Mouse (Mus musculus) thymus, adult 18-20 months (tissue): ENCODE measurements around the gene Cib3.

ENCODE experiments used
- DNase-seq, 2 experiments: peaks; one replicate each; pipeline ENCODE4 v3.0.0; 2022; ENCODE audit warnings: mixed read lengths in 2 of 2

Cib3 gene

DNA sequence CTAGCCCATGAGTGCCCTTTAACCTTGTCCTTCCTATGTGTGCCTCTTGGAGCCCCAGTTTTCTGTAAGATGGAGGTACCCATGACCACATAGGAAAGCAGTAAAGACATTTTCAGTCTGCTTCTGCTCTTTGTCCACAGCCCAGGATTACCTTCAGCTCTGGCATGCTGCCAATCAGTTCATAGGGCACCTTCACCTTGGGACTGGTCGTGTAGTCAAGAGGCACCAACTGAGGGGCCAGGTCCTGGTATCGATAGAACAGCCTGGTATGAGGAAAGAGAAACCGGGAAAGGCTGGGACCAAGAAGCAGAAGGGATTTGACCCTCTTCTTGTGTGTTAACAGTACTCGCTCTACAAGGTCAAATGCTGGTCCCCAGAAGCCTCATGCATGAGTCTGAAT lies 2.4 kb downstream of the Cib3 start:
- DNase-seq, result no peak

DNA sequence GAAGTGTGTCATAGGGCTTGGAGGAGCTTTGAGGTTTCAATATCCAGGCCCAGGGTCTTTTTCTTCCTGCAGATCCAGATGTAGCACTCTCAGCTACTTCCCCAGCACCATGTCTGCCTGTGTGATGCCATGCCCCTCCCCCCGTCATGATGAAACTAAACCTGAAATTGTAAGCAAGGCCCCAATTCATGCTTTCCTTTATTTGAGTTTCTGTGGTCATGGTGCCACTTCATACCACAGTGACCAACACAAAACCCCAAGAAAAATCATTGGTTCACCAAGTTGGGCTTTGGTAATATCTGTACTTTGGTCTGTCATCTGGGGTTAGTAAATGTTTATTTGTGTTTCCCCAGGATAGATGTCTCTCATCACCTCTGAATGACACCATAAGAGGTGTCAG lies 4.1 kb downstream of the Cib3 start:
- no peak for DNase-seq

DNA sequence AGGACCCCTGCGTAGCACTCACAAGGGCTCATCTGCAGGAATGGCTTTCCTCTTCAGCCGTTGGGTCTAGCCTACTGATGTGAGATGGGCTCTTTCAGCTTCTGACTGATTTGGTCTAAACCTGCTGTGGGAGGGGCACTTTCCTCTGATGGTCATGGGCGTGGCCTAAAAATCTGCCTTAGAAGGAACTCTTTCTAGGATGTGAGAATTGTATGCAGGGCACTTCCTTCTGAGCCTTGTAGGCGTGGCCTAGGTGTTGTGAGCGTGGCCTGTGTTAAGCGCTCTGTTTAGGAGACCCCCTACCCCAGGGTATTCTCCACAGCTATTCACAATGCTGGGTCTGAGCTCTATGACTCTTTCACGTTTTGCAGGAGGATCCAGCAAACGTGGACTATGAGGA lies 14.6 kb downstream of the Cib3 start:
- no peak for DNase-seq

DNA sequence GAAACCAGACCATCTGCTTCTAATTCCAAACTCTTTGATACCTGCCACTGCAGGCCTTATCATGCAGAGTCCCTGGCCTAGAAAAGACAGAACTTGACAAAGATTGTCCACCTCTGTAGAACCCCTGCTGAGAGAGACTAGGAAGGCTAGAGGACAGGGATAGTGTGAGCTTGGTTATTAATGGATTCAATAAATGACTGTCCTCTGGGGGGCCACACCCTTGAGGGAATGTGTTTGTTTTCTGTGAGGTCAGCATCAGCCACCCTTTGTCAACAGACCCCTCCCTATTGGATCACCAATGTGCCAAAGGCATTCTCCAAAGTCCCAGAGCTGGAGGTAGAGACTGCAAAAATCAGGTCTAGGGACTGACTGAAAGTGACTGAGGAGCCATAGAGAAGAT lies 20.6 kb downstream of the Cib3 start:
- no peak for DNase-seq

DNA sequence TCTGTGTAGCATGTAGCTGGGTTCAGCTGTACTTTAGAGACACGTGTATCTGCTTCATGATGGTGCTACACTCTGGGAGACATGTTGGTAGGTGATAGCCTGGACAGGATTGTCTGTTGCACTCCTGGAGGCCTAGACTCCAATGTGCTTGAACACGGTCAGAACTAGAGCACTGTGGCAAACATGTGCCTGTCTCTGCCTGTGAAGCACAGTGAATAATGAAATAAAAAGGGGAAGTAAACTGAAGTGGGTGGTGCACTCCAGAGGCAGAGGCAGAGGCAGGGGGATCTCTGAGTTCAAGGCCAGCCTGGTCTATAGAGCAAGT lies 22.5 kb downstream of the Cib3 start:
- no peak for DNase-seq

DNA sequence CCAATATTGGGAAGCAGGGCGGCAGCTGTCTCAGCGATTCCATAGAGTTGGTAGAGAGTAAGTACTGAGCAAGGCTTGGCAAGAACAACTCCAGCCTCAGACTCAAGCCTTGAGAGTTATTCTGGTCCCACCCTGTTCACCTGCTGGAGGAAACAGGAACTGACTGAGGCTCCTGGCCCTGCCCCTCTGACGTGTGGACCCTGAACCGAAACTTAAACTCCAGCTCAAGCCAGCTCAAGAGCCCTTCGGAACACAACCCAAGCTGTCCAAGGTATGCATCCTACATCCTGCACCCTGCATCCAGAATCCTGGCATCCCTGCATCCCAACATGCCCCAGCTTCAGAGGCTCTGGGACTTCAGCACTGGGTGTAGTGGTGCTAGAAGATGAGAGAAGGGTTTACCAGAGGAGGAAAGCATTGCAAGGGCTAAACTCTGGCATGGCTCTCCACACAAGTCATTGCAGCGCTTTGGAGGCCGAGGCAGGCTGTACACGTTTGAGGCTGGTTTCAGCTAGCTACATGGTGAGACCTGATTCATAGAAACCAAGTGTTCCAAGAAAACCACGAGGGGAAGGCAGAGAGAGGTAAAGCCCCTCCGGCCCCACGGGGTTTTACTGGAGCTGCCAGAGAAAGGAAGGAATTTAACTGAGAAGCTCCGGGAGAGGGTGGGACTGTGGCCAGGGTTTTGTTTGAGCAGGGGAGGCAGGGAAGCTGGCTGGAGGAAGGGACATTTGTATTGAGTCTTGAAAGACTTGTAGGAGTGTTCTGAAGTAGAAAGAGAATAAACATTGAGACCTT lies 23.0 kb downstream of the Cib3 start, which contains the start of gene Hsh2d:
Gene Hsh2d, plus strand, starts transcription at position 222 of the 798 bp plus-strand sequence.
- peak; percentile 34 to 57 for DNase-seq

DNA sequence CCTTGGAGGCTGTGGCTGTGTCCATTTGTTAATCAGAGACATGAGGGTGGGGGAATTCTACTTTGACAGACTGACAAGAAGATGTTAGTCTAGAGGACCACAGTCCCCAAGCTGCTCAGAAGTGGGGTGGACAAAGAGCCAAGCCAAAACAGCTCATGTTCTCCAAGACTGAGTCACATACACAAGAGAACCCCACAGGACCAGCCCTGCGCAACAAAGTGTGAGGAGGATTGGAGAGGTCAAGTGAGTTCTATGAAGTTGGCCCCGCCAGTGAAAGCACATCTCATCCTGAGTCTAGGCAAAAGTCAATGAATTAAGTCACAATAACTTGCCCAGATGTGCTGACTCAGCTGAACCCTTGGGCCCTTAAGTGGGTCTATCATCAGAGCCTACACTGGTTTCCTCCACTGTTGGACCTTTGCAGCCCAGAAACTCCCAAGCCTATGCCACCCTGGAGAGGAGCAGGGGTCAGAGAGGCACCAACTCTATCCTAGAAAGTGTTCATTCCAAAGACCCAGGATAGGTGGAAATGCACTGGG lies 24.8 kb downstream of the Cib3 start:
- no peak for DNase-seq

DNA sequence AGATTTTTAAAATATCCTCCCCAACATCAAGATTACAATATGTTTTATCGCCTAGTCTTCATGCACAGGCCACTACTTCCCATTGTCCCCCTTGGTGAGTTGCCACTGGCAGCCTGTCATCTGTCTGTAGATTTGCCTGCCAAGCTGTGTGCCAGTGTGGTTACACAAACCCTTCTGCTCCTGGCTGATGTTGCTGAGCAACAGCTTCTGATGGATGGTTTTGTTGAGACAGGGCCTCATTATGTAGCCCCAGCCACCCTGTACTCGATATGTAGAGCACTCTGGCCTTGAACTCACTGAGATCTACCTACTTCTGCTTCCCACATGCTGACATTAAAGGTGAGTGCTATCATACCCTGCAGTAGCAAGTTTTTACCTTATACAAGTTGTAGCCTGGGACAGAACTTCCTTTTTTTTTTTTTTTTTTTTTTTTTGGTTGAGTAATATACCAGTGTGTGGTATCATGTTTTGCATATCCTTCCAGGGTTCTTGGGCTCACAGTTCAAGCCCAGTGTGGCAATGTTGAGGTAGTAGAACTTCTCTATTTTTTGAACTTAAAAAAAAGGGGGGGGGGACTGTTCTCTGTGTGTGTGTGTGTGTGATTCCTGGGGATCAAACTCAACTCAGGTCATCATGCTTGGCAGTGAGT lies 29.0 kb downstream of the Cib3 start:
- DNase-seq, result no peak

DNA sequence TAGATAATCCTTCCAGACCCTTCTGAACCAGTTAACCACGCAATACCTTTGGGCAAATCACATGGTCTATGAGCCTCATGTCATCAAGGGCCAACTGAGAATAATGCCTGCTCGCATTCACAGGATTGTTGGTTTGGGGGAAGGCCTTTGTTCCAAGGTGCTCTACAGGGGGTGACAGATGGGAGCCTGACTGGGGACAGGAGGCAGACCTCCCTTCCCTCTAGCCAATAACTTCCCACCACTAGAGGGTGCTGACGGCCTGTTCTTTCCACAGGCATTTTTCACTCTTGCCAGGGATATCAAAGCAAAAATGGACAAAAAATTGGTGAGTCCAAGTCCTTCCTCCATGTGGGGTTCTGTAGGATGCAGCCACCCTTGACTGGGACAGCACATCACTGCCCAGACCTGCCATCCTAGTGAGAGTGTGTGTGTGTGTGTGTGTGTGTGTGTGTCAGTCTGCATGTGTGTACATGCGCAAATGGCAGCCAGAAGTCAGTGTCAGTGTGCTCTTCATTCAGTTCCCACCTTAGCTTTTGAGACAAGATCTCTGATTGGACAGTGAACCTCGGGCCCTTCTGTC lies 35.2 kb downstream of the Cib3 start:
- DNase-seq, result peak in 1 of 2 experiments; percentile 44

DNA sequence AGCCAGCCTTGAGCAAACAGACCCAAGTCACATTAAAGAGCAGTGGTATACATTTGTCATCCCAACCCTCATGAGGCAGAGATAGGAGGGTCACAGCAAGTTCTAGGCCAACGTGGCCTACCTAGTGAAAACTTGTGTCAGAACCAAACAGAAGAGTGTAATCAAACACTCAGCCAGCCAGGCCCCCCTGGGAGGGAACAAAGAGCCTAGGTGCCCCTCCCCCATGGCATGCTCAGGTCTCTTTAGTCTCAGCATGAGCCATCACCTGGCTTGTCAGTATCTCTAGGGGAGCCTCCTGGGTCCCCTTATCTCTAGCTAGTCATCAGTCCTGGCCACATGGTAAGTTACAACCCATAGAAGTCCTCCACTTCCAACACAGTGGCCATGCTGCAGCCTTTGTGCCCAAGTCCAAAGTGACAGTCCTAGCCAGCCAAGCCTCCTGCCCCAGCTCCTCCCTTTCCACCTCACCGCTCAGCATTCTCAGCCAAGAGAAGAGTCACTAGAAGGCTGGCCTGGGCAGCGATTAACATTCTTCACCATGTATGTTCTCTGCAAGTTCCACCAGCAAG lies 42.9 kb downstream of the Cib3 start:
- DNase-seq, result no peak

DNA sequence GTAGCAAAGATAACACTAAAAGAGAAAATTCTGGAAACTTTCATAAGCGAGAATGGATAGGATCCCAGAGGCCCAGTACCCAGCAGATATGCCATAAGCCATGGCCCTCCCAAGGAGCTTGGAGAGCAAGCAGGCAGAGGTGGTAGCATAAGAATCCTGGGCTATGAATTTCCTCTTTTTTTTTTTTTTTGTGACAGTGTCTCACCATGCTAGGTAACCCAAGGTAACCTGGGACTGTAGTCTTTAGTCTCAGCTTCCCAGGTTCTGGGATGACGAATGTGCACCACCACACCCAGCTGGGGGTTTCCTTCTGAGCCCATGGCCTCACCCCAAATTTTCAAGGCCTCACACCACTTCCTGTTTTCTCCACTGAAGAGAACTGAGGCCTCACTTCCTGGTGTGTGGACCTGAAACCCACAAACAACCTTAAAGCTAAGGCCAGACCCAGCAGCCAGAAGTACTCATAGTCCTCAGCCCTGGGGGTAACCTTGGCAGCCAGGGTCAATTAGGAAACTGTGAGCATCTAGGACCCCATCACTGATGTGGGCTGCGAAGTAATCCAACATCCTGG lies 43.5 kb downstream of the Cib3 start:
- DNase-seq, result peak in 1 of 2 experiments; percentile 49

DNA sequence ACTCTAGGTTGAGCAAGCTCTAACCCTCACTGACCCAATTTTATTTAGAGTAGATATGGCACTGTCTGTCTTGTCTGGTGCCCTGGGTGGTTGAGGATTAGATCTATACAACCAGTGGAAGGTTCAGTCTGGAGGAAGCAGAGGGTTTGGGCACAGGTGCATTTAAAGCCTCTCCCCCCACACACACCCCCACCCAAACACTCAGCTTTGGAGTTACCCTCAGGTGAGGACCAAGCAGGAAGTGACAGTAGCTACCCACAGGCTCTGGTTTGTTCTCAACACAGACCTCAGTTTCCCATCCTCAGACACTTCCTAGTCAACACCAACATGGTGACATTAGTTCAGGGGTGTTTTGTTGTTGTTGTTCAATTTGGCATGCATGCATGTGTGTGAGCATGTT lies 49.8 kb downstream of the Cib3 start:
- DNase-seq, result peak in 1 of 2 experiments; percentile 41

DNA sequence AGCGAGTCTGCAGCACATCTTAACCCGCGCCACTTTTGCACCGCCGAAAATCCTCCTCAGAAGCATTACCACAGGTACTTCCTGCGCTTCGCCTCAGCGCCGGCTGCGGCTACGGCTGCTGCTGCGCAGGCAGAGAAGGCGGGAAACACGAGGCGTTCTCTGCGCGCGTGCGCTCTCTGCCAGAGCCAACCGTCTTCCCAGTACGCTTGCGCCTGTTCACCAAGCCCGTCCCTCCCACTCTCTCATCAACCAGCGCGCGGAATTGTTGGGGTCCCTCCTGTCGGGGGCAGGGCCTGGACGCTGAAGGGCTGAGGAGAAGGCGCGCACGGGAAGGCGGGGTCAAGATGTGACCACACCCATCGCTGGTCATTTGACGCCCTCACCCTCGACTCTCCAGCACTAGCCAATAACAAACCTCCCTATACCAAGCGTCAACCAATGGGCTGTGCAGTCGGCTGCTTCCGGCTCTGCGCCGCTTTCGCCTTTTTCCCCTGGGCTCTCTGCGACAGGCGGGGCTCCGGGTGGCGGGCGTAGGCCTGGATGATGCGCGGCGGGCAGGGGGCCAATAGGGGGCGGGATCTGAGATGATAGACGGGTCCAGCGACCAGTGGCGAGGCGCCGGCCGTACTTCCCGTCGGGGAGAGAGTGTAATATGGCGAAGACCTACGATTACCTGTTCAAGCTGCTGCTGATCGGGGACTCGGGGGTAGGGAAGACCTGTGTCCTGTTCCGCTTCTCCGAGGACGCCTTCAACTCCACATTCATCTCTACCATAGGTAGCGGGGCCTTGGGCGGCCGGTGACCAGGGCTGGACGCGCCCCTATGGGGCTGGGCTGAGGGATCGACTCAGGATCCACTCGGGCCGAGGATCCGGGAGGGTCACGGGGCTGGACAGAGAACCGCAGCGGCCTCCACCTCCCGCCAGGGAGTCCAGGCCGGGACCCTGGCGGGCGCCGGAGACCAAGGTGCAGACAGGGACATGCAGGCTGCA lies 51.6 kb downstream of the Cib3 start, which contains the start of gene Rab8a:
Gene Rab8a, plus strand, starts transcription at position 494 of the 991 bp plus-strand sequence.
- DNase-seq, result peak; percentile 100

DNA sequence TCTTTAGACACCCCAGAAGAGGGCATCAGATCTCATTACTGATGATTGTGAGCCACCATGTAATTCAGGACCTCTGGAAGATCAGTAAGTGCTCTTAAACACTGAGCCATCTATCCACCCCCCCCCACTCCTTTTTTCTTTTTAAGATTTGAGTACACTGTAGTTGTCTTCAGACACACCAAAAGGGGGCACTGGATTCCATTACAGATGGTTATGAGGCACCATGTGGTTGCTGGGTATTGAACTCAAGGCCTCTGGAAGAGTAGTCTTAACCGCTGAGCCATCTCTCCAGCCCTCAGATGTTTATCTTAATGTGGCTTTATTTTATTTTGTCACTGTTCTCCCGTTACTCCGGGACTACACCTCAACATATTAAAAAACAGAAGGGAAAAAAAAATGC lies 52.6 kb downstream of the Cib3 start:
- no peak for DNase-seq

DNA sequence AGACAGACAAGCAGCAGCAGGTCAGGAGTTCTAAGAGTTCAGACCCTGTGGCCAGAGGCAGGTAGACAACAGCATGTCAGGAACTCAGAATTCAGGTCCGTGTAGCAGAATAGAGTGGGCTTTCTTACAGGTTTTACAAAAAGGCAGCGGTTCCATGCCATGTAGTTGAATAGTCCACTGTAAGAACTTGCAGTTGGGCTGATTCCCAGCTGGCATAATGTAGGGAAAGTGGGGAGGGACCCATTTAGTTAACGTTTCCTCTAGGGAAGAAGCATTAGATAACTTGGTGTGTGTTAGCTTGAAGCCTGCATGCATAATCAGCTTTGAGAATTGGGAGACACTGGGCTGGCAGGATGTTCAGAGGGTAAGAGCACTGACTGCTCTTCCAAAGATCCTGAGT lies 53.9 kb downstream of the Cib3 start:
- no peak for DNase-seq

DNA sequence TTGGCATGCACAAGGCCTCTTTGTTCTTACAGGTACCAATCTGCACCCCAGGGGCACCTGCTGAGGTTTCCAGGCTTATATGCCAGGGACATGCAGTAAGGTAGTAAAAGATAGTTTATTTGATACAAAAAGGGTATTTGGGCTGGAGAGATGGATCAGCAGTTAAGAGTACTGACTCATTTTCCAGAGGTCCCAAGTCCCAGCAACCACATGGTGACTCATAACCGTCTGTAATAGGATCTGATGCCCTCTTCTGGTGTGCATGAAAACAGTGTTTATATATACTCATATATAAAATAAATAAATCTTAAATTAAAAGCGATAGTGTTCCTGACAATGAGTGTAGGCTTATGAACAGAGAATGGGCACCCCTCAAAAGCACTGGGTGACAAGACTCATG lies 54.5 kb downstream of the Cib3 start:
- no peak for DNase-seq
